ENCODE assay signal across 19 mouse cellular contexts in the genomic region with DNA sequence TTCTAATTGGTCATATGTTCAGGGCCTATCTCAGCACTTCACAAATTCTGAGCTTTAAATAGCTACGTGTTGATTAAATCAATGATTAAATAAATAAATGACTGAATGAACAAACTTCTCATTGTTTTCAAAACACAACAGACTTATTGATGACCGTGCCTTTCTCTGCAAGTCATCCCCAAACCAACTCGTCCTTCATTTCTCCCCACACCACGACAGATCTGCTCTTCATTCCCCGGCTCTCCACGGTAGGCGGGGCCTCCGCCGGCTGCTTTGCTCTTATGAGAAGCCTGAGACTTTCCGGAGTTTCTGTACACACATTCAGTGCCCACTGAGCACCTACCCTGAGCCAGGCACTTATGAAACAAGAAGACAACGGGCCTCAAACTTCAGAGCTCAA.
DNase-seq lines count a peak whose midpoint lies in the region; ATAC-seq and TF ChIP-seq lines count a peak whose summit lies in the region.
"Had no signal": no experiment of that assay in that cellular context is flagged by ENCODE, and none has a peak within 500 bp of the region (broad histone marks: within the 10 kb centered on the region; RNA-seq: fewer than 3 reads in every experiment).

No protein-coding gene starts in this region.

- TF ChIP-seq POLR2A in cortical plate, adult 2 months (IDR thresholded peaks at IDR 0.05; ENCODE audit: extremely low read depth, insufficient read depth, low read length), result no peak

- no peaks in the 10 kb centered on the region for H3K36me3 ChIP-seq in kidney, embryonic 15.5 days
- H3K36me3 ChIP-seq: embryonic facial prominence, embryonic 13.5 days; forebrain, embryonic 12.5 days; heart, embryonic 15.5 days; hindbrain, embryonic 13.5 days had no signal

- no peak for ATAC-seq in kidney, embryonic 15.5 days (replicated peaks; ENCODE audit: low FRiP score)
- ATAC-seq: forebrain, embryonic 16.5 days; hindbrain, postnatal 0 days had no signal

- H3K4me2 ChIP-seq in kidney, embryonic 15.5 days, result no peak overlapping the region
- H3K4me2 ChIP-seq: embryonic facial prominence, embryonic 13.5 days; forebrain, embryonic 12.5 days; heart, embryonic 11.5 days; heart, embryonic 15.5 days; hindbrain, embryonic 13.5 days had no signal

- no peak overlapping the region for H3K9ac ChIP-seq in kidney, embryonic 15.5 days
- H3K9ac ChIP-seq: embryonic facial prominence, embryonic 13.5 days; forebrain, embryonic 12.5 days; heart, embryonic 15.5 days; hindbrain, embryonic 13.5 days had no signal

- no peak overlapping the region for H3K4me3 ChIP-seq in cortical plate, adult 2 months (ENCODE audit: insufficient read depth, low read length)
- no peak overlapping the region for H3K4me3 ChIP-seq in kidney, embryonic 15.5 days (replicated peaks)
- H3K4me3 ChIP-seq: embryonic facial prominence, embryonic 13.5 days; forebrain, embryonic 12.5 days; heart, adult 2 months; heart, embryonic 15.5 days; hindbrain, embryonic 13.5 days had no signal

- WGBS in kidney, embryonic 15.5 days, result 75% methylated on average over 11 of the region's 11 CpGs

- no peaks in the 10 kb centered on the region for H3K4me1 ChIP-seq in cortical plate, adult 2 months (ENCODE audit: control insufficient read depth, insufficient read depth, low read length)
- peaks cover 8% of the 10 kb centered on the region for H3K4me1 ChIP-seq in kidney, embryonic 15.5 days

- H3K27me3 ChIP-seq in kidney, embryonic 15.5 days, result peaks cover 42% of the 10 kb centered on the region

- intact Hi-C loops in left cerebral cortex, postnatal 25 days (cut with DNase I), result no loop called here

- H3K9me3 ChIP-seq in kidney, embryonic 15.5 days (replicated peaks), result no peaks in the 10 kb centered on the region
- H3K9me3 ChIP-seq: embryonic facial prominence, embryonic 13.5 days; forebrain, embryonic 12.5 days; heart, embryonic 15.5 days; hindbrain, embryonic 13.5 days had no signal

- peak overlapping the region; percentile 89 for H3K27ac ChIP-seq in cortical plate, adult 2 months (ENCODE audit: insufficient read depth, low read length)
- H3K27ac ChIP-seq in kidney, embryonic 15.5 days, result no peak overlapping the region
- H3K27ac ChIP-seq: embryonic facial prominence, embryonic 13.5 days; forebrain, embryonic 12.5 days; heart, adult 2 months; heart, embryonic 15.5 days; hindbrain, embryonic 13.5 days; hindbrain, postnatal 0 days had no signal

- TF ChIP-seq CTCF in cortical plate, adult 2 months (IDR thresholded peaks at IDR 0.05; ENCODE audit: extremely low read depth, insufficient read depth, low read length), result no peak

- DNase-seq in layer of hippocampus, adult 11-12 months (ENCODE audit: low spot score), result peak; percentile 35
- DNase-seq in layer of hippocampus, adult 9-10 months (ENCODE audit: low spot score), result no peak
- DNase-seq in left cerebral cortex, adult 11 months (ENCODE audit: low spot score), result peak; percentile 19
- no peak for DNase-seq in left cerebral cortex, postnatal 25 days (ENCODE audit: low spot score in 2 of 2)
- DNase-seq: adrenal gland, adult 2 months; adrenal gland, postnatal 25 days; cerebellum, postnatal 10 days; gastrocnemius, postnatal 14 days; heart, adult 2 months; heart, postnatal 14 days had no signal

Comparison
In these comparisons a context has a peak if more than half of its experiments do, and no peak if none do; other contexts are left out.
1. DNase-seq: peak in layer of hippocampus, adult 11-12 months (single experiment) and left cerebral cortex, adult 11 months (single experiment); none in layer of hippocampus, adult 9-10 months (single experiment) and left cerebral cortex, postnatal 25 days (0 of 2).